Mouse (Mus musculus) brain, embryonic 14.5 days (tissue): ENCODE results near the gene Usp30. TPM values are rescaled to one million over a fixed set of nuclear protein-coding genes. Genes with fewer than 3 reads are reported as not detected.
A peak's percentile ranks its signal among the peaks of the same experiment; 100 is the strongest.

Experiments used
- DNase-seq: peaks from one replicate; pipeline ENCODE4 v3.0.0-alpha.2; 2011; ENCODE audit warnings: low read depth
- CTCF ChIP-seq: fragments of 200-500 bp; IDR thresholded peaks from 2 replicates; pipeline ENCODE4 v1.5.1; 2012; ENCODE audit warnings: inconsistent platforms, mild to moderate bottlenecking, moderate library complexity, borderline replicate concordance; ENCODE audit not compliant: insufficient read depth, insufficient read length; ENCODE audit errors: extremely low read depth
- POLR2A ChIP-seq: fragments of 200-500 bp; IDR thresholded peaks from 2 replicates; pipeline ENCODE4 v1.6.1; 2012; ENCODE audit warnings: mild to moderate bottlenecking, inconsistent platforms, borderline replicate concordance; ENCODE audit not compliant: poor library complexity, insufficient read depth, insufficient read length, severe bottlenecking; ENCODE audit errors: extremely low read depth
- polyA plus RNA-seq: library from polyadenylated mRNA; depleted of rRNA; stranded (reverse); fragments of >200 nt; gene quantifications from 2 replicates; pipeline ENCODE4 v1.2.3, GENCODE M21; 2012; rRNA removed

The Usp30 gene
- polyA plus RNA-seq, 1 experiment = 40.0 TPM

DNA sequence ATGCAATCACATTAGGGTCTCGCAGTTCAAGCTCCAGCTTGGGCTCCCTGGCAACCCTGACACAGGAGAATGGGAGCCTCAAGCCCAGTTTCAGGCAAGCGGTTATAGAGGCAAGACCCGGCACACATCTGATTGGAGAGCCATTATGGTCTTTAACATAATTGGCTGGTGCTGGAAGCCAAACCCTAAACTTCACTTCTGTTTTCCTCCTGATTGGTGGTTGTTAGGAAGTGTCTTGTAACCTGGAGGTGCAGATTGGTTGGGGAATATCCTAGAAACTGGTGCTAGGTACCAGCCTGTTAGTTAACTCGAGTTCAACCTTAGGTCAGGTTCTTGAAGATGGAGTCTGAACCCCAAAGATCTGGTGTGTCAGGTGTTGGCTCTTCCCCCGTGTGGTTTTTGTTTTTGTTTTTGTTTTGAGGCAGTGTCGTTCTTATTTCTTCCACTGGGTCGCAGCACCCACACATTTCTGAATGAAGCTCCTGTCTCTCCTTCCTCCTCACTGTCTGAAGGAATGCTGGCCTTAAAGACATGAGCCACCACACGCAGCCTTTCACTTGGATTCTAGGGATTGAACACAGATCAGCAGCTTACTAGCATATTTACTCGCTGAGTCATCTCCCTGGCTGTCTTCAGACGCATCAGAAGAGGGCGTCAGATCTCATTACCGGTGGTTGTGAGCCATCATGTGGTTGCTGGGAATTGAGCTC is 97.0 kb downstream of the Usp30 start:
- DNase-seq = no peak
- no peak for TF ChIP-seq POLR2A
- TF ChIP-seq CTCF = peak; percentile 24; the same call in 1 of the 2 replicates

- no peak for TF ChIP-seq POLR2A
- TF ChIP-seq CTCF = no peak
- DNase-seq = no peak
Observed at GRCm38 (mm10) chr5:114163117-114163696, 97.9 kb downstream of the Usp30 start.

DNA sequence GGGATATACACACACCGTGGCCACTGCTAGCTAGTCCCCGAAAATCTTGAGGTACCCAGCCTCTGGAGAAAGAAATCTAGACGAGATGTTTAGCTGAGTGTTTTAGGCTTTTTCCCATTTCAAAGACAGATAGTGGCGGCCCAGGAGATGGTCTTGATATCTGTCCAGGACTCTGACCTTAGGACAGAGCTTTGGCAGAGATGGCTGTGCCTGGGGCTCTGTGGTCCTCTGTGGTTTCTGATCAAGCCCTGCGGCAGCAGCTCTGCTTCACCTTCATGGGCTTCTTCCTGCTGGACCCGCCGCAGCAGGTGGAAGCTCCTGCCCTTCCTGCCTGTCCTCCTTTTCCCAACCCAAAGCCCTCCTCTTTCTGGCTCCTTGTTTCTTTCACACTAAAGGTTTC is 105.1 kb downstream of the Usp30 start:
- no peak for DNase-seq
- TF ChIP-seq POLR2A = no peak
- no peak for TF ChIP-seq CTCF

DNA sequence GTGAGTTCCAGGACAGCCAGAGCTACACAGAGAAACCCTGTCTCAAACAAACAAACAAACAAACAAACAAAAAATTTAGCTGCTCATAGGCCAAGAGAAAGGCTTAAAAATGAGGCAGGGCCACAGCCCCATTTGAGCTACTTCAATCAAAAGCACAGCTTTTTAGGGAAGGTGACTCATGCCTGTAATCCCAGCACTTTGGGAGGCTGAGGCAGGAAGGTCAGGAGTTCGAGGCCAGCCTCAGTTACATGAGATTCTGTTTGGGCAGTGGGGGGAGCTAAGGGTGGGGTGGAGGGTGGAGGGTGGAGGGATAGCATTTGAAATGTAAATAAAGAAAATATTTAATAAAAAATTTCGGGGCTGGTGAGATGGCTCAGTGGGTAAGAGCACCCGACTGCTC is 107.7 kb downstream of the Usp30 start:
- DNase-seq = peak; percentile 65
- no peak for TF ChIP-seq POLR2A
- TF ChIP-seq CTCF = no peak

DNA sequence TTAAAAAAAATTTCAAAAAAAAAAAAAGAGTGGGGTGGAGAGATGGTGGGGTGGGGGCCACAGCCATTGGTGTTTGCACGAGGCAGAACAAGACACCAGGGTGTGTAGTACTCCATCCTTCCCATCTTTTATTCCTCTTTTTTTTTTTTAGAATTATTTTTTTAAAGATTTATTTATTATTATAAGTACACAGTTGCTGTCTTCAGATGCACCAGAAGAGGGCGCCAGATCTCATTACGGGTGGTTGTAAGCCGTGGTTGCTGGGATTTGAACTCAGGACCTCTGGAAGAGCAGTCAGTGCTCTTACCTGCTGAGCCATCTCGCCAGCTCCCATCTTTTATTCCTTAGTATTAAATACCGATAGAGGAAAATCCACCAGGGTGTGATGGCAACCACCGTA is 108.2 kb downstream of the Usp30 start:
- TF ChIP-seq CTCF (no peak), POLR2A (no peak)
- no peak for DNase-seq

- DNase-seq = no peak
- TF ChIP-seq POLR2A (no peak), CTCF (no peak)
Observed at GRCm38 (mm10) chr5:114173877-114174581, 108.8 kb downstream of the Usp30 start.

Other genes starting within 250 kb of the Usp30 start
- gene Selplg, start 232.8 kb upstream of the Usp30 start, polyA plus RNA-seq = 0.88 and 1.3 TPM in 2 replicates
- gene Coro1c, start 156.7 kb upstream of the Usp30 start, polyA plus RNA-seq = 136 and 202 TPM in 2 replicates
- gene Ssh1, start 71.6 kb upstream of the Usp30 start, polyA plus RNA-seq = 12.2 and 19.2 TPM in 2 replicates
- gene Dao, start 61.8 kb upstream of the Usp30 start, polyA plus RNA-seq = not detected in 2 replicates
- 70.1 and 81.5 TPM in 2 replicates for gene Svop, start 26.1 kb downstream of the Usp30 start, polyA plus RNA-seq
- gene Alkbh2, start 62.8 kb downstream of the Usp30 start, polyA plus RNA-seq = 7.9 and 14.0 TPM in 2 replicates
- 8.8 and 16.4 TPM in 2 replicates for gene Ung, start 64.9 kb downstream of the Usp30 start, polyA plus RNA-seq
- 2.4 and 5.3 TPM in 2 replicates for gene Acacb, start 81.1 kb downstream of the Usp30 start, polyA plus RNA-seq
- gene Foxn4, start 208.3 kb downstream of the Usp30 start, polyA plus RNA-seq = 0.68 and 1.1 TPM in 2 replicates
- 0.37 and 0.47 TPM in 2 replicates for gene Myo1h, start 223.7 kb downstream of the Usp30 start, polyA plus RNA-seq